Mouse (Mus musculus) forebrain, embryonic 10.5 days (tissue): ENCODE data around the gene Rbl1. TPM values are rescaled to one million over a fixed set of nuclear protein-coding genes. Genes with fewer than 3 reads are reported as not detected.

Source experiments
- DNase-seq: peaks from one replicate; pipeline ENCODE4 v3.0.0-alpha.2; 2017; ENCODE audit warnings: low spot score; ENCODE audit errors: extremely low spot score
- H3K27ac ChIP-seq: fragments of 300-500 bp; sonication (generic); 2 replicates; pipeline ENCODE4 v1.5.1; 2016; ENCODE audit warnings: mild to moderate bottlenecking
- H3K27me3 ChIP-seq: fragments of 300-500 bp; sonication (generic); 2 replicates; pipeline ENCODE4 v1.6.1; 2016; ENCODE audit warnings: mild to moderate bottlenecking; ENCODE audit not compliant: poor library complexity, severe bottlenecking
- H3K36me3 ChIP-seq: fragments of 300-500 bp; sonication (generic); replicated peaks from 2 replicates; pipeline ENCODE4 v1.6.1; 2016; ENCODE audit warnings: mild to moderate bottlenecking, moderate library complexity
- H3K4me1 ChIP-seq: fragments of 300-500 bp; sonication (generic); 2 replicates; pipeline ENCODE4 v1.6.1; 2016
- H3K4me3 ChIP-seq: fragments of 300-500 bp; sonication (generic); 2 replicates; pipeline ENCODE4 v1.5.1; 2016; ENCODE audit warnings: mild to moderate bottlenecking, moderate library complexity
- H3K9me3 ChIP-seq: fragments of 300-500 bp; sonication (generic); 2 replicates; pipeline ENCODE4 v1.6.1; 2016; ENCODE audit warnings: mild to moderate bottlenecking, moderate library complexity
- WGBS: fragments of 180-500 bp; shearing (Covaris S2); methylation state at CpG from one replicate; pipeline ENCODE4 v1.1.7; 2016; 5-methylcytosine and 5-hydroxymethylcytosine counted together
- polyA plus RNA-seq: library from polyadenylated mRNA; unstranded; fragments of >200 nt; fragmentation: Nextera tagmentation; extraction: Ambion mirVana; gene quantifications from 2 replicates; pipeline ENCODE4 v1.2.1, GENCODE M21; 2016

Rbl1 gene
- polyA plus RNA-seq, 1 experiment from 2014 or later = 30.5 TPM

DNA sequence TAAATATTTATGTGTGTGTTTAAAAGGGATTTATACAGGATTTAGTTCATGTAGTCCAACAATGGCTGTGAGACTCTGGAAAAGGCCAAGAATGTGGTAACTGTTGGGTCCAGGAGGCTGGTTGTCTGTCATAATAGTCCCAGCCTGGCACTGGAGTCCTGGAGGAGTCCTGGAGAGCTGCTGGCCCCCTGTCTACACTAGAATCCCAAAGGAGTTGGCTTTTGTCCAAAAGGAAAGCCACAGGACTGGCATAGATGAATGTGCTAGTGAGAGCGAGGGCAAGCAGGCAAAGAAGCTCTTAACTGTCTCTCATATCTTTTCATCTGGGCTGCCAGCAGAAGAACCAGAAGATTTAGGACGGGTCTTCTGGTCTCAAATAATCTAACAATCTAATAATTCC, 67.7 kb downstream of the Rbl1 start:
- H3K36me3 ChIP-seq = no peaks in the 10 kb centered on the region
- H3K27me3 ChIP-seq = no peaks in the 10 kb centered on the region
- no peak overlapping the region for H3K4me3 ChIP-seq
- 84% methylated on average over 2 of the region's 2 CpGs for WGBS
- DNase-seq = no peak
- peaks cover 20% of the 10 kb centered on the region for H3K4me1 ChIP-seq
- H3K27ac ChIP-seq = no peak overlapping the region
- no peaks in the 10 kb centered on the region for H3K9me3 ChIP-seq

DNA sequence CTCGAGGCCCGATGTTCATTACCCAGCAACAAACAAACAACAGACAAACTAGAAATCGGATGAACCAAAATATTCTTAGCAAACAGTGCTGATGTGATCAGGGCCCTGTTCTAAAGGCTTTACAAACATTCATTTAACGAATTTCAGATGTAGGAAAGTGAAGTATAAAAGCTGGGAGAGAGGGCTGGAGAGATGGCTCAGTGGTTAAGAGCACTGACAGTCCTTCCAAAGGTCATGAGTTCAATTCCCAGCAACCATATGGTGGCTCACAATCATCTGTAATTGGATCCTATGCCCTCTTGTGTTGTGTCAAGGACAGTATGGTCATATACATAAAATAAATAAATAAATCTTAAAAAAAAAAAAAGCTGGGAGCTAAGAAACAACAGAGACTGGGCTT, 68.2 kb downstream of the Rbl1 start:
- no peak overlapping the region for H3K4me3 ChIP-seq
- H3K27ac ChIP-seq = no peak overlapping the region
- DNase-seq = no peak
- WGBS = 94% methylated on average over 4 of the region's 4 CpGs
- no peaks in the 10 kb centered on the region for H3K27me3 ChIP-seq
- H3K9me3 ChIP-seq = no peaks in the 10 kb centered on the region
- no peaks in the 10 kb centered on the region for H3K36me3 ChIP-seq
- H3K4me1 ChIP-seq = peaks cover 20% of the 10 kb centered on the region

DNA sequence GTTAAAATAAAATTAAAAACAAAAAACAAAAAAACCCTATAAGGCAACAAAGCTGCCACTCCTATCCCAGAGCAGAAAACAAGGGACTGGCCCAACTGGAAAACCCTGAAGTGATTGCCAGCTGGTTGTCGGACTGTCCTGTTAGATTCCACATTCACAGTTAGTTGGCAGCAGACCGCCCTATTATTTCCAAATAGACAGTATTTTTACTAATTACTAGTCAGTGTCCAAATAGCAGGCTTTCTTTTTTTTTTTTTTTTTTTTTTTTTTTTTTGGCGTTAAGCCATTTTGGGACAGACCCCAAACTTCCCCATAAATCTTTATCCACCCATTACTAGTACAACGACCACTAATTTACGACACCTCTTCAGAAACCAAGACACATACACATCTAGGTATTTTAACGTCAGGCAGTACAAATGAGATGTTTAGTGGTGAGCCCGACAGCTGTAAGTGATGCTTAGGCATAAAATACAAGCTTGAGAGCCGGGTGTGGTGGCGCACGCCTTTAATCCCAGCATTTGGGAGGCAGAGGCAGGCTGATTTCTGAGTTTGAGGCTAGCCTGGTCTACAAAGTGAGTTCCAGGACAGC, 68.7 kb downstream of the Rbl1 start:
- Histone ChIP-seq H3K27ac (peak overlapping the region; percentile 88), H3K27me3 (no peaks in the 10 kb centered on the region), H3K9me3 (no peaks in the 10 kb centered on the region), H3K4me3 (peak overlapping the region; percentile 75), H3K4me1 (peaks cover 20% of the 10 kb centered on the region), H3K36me3 (no peaks in the 10 kb centered on the region)
- 89% methylated on average over 10 of the region's 10 CpGs for WGBS
- DNase-seq = no peak

DNA sequence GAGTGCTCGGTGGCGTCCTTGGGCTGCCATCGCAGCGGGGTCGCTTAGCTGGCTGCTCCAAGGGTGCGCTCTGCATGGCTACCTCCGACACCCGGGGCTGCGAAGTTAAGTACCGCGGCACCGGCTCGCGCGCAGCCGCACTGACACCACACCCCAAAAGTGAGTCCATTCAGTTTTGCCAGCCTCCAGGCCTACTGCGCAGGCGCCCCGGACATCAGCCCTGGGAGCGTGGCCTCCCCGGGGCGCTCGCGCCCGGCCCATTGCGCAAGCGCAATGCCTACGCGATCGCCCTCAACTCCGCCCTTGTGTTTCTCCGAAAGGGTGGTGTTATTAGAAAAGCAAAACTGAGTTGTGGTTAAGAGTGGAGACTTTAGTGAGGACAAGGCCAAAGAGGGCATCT, 69.3 kb downstream of the Rbl1 start, which contains the start of gene Samhd1:
Gene Samhd1, minus strand, starts transcription at position 252 of the 400 bp plus-strand sequence.
- peak within 1 kb of the TSS; percentile 88 for H3K27ac ChIP-seq
- H3K9me3 ChIP-seq = no peaks in the 10 kb centered on the region
- H3K4me1 ChIP-seq = peaks cover 20% of the 10 kb centered on the region
- peak; percentile 93 for DNase-seq
- H3K4me3 ChIP-seq = peak within 1 kb of the TSS; percentile 75
- under 1% methylated on average over 32 of the region's 32 CpGs for WGBS
- H3K27me3 ChIP-seq = no peaks in the 10 kb centered on the region
- no peaks in the 10 kb centered on the region for H3K36me3 ChIP-seq

DNA sequence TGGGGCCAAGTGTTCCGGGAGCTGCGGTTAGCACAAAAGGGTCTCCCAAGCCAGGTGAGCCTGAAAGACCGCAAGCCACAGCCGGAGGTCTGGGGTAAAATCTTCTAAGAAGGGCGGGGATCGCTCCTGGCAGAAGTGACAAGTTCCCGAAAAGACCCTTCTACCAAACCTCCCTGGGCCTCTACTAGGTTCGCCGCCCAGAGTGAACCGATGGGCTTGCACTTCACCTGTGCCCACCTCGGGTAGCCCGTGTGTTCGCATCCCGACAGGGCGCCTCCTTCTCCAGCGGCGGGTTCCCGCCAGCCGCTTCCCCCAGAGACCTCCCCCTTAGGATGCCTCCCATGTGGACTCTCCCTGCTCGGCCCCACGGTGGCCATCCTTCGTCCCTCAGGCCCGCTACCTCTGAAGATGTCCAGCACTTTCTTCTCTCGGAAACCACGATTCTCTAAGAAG, 69.8 kb downstream of the Rbl1 start:
- H3K27me3 ChIP-seq = no peaks in the 10 kb centered on the region
- under 1% methylated on average over 25 of the region's 25 CpGs for WGBS
- H3K9me3 ChIP-seq = no peaks in the 10 kb centered on the region
- peak overlapping the region; percentile 88 for H3K27ac ChIP-seq
- H3K36me3 ChIP-seq = no peaks in the 10 kb centered on the region
- peaks cover 20% of the 10 kb centered on the region for H3K4me1 ChIP-seq
- DNase-seq = peak; percentile 63
- peak overlapping the region; percentile 75 for H3K4me3 ChIP-seq

DNA sequence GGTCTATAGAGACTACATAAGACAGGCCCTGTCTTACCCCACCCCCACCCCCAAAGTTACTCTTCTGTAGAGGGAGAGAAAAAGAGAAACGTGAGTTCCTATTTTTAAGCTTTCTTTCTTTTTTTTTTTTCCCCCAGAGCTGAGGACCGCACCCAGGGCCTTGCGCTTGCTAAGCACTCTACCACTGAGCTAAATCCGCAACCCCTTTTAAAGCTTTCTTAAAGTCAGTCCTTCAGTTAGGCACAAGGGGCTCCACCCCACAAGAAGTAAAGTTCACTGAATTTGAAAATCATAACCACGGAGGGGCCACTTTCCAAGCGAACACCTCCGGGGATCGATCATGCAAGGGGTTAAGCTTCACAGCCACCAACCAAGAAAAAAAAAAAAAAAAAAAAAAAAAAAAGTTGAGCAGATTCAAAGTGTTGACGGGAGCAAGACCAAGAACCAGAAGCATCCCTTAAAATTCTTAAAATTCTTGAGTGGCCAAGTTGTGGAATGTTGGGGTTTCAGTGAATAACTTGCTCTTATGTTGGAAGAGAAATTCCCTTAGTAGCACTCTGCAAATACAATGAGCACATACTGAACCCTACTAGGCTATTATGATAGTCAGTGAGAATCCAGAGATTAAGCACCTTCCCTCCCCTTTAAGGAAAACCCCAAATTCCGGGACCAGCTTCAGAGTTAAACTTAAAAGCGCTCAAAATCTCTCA, 70.4 kb downstream of the Rbl1 start:
- Histone ChIP-seq H3K4me3 (peak overlapping the region; percentile 75), H3K4me1 (peaks cover 20% of the 10 kb centered on the region), H3K36me3 (peaks cover 2% of the 10 kb centered on the region), H3K27me3 (no peaks in the 10 kb centered on the region), H3K9me3 (no peaks in the 10 kb centered on the region), H3K27ac (peak overlapping the region; percentile 88)
- no peak for DNase-seq
- WGBS = 16% methylated on average over 11 of the region's 11 CpGs

DNA sequence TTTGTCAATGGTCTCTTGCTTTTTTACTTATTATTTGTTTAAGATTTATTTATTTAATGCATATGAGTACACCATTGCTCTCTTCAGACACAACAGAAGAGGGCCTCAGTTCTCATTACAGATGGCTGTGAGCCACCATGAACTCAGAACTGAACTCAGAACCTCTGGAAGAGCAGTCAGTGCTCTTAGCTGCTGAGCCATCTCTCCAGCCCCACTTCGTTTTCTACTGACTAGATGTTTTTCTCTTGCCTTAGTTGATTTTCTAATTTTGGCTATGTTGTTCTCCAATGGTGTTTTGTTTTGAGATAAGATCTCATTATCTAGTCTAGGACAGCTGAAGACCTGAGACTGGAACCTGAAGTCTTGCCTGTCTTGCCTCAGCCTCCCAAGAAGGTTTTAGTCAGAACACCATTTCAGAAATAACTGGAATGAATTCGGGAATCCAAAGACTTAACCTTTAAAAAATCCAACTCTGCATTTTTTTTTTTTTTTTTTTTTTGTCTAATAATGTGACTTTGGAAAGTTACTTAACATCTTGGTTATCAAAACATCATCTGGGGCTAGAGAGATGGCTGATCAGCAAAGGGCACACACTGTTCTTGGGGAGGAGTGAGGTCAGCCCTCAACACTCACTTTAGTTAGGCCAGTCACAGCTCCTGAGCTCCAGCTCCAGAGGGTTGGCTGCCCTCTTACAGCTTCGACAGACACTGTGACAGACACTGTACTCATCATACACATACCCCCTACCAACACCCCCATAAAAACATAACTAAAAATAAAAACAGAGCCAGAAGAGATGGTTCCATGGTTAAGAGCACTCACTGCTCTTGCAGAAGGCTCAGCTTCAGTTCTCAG, 71.4 kb downstream of the Rbl1 start:
- 86% methylated on average over 3 of the region's 3 CpGs for WGBS
- DNase-seq = no peak
- Histone ChIP-seq H3K27ac (no peak overlapping the region), H3K27me3 (no peaks in the 10 kb centered on the region), H3K4me3 (no peak overlapping the region), H3K4me1 (peaks cover 25% of the 10 kb centered on the region), H3K36me3 (peaks cover 11% of the 10 kb centered on the region), H3K9me3 (no peaks in the 10 kb centered on the region)

DNA sequence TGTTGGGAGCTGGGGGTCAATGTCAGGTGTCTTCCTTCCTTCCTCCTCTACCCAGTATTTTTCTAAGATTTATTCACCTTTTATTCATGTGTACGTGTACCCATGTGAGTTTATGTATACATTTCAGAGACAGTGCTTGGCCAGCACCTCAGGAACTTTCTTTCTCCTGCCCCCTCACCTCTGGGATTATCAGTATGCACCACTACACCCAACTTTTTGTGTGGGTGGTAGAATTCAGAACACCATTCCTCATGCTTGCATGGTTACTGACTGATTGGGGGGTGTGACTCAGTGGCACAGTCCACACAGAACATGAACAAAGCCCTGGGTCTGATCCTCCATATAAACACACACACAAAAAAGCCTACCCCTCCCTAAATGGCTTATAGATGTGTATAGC, 72.2 kb downstream of the Rbl1 start:
- WGBS = 95% methylated on average over 1 of the region's 1 CpGs
- peaks cover 15% of the 10 kb centered on the region for H3K36me3 ChIP-seq
- no peaks in the 10 kb centered on the region for H3K27me3 ChIP-seq
- H3K4me3 ChIP-seq = no peak overlapping the region
- DNase-seq = no peak
- no peaks in the 10 kb centered on the region for H3K9me3 ChIP-seq
- peaks cover 25% of the 10 kb centered on the region for H3K4me1 ChIP-seq
- H3K27ac ChIP-seq = no peak overlapping the region

DNA sequence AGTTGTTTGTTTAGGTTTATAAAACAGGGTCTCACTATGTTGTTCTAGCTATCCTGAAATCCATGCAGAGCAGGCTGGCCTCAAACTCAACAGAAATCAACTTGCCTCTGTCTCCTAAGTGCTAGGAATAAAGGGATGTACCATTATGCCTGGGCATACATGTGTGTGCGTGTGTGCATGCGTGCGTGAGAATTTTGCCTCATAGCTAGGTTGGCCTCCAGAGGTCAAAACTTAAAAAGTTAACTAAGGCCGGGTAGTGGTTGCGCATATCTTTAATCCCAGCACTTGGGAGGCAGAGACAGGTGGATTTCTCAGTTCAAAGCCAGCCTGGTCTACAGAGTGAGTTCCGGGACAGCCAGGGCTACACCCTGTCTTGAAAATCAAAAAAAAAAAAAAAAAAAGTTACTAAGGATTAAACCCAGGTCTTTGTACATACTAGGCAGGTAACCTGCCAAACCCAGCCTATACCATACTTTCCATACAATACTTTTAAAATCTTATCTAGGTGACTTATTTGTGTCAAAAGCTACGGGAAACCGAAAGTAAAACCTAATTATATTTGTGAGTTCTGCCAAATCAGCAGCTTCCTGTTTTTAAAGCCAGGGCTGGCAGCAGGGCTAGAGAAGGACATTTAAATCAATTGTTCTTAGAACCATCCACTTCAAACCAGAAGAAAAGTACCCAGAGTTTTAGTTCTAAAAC, 73.4 kb downstream of the Rbl1 start:
- Histone ChIP-seq H3K4me3 (no peak overlapping the region), H3K4me1 (peaks cover 25% of the 10 kb centered on the region), H3K27ac (no peak overlapping the region), H3K27me3 (no peaks in the 10 kb centered on the region), H3K9me3 (no peaks in the 10 kb centered on the region), H3K36me3 (peaks cover 25% of the 10 kb centered on the region)
- DNase-seq = no peak
- 87% methylated on average over 8 of the region's 8 CpGs for WGBS

DNA sequence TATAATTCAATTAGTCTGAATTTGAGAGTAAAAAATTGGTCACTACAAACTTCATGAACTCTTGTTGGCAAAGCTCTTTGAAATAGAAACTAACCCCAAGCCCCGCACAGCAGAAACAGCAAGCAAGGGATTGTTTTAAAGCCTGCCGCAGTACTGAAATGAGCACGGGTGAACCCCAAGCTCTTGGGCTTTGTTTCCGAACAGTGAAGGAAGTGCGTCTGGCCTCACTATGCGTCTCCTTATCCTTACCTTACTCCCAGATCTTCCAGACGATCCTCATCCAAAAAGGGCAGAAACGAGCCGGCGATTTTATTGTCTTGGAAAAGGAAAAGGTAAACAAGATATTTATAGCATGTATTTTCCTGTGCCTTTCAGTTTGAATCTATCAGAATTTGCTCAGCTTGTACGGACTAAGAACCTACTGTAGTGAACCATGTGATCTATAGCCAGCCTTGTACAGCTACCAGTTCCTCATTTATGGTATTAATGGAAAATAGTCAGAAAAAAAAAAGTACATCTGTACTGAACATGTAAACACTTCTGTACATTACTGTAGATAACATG, 74.7 kb downstream of the Rbl1 start:
- H3K36me3 ChIP-seq = peaks cover 38% of the 10 kb centered on the region
- H3K27ac ChIP-seq = no peak overlapping the region
- peaks cover 19% of the 10 kb centered on the region for H3K4me1 ChIP-seq
- DNase-seq = no peak
- H3K27me3 ChIP-seq = no peaks in the 10 kb centered on the region
- H3K9me3 ChIP-seq = no peaks in the 10 kb centered on the region
- WGBS = 86% methylated on average over 11 of the region's 11 CpGs
- H3K4me3 ChIP-seq = no peak overlapping the region

DNA sequence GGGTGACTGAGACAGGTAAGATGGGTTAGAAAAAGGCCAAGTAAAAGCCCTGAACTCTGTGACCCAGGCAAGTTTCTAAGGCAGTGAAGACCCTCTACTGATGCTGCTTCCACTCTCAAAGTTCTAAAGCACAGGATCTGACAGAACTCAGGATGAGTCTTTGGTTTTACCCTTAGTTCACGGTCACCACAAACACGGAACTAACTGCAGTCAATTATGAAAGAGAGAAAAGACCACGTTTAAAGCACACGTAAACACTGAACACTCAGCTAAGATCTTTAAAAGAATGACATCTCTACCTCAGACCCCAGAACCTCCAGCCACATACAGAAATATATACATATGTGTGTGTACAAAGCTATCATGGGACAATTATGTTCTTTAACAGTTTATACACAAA, 75.2 kb downstream of the Rbl1 start:
- no peak overlapping the region for H3K27ac ChIP-seq
- H3K4me3 ChIP-seq = no peak overlapping the region
- H3K9me3 ChIP-seq = no peaks in the 10 kb centered on the region
- no peak for DNase-seq
- H3K27me3 ChIP-seq = no peaks in the 10 kb centered on the region
- peaks cover 13% of the 10 kb centered on the region for H3K4me1 ChIP-seq
- peaks cover 41% of the 10 kb centered on the region for H3K36me3 ChIP-seq
- WGBS = 94% methylated on average over 4 of the region's 4 CpGs

DNA sequence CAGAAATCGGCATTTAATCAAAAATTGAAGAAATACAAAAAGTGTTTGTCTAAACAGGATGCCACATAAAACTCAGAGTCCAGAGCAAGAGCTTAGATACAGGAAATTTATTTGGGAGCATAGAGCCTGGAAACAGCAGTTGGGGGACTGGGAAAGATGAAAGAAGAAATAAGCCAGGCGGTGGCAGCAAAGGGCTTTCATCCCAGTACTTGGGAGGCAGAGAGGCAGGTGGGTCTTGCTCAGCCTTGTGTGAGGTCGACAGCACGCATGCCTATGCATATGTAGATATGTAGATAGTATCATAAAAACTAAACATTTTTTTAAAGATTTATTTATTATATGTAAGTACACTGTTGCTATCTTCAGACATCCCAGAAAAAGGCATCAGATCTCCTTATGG, 76.3 kb downstream of the Rbl1 start:
- WGBS = 75% methylated on average over 4 of the region's 4 CpGs
- Histone ChIP-seq H3K4me3 (no peak overlapping the region), H3K36me3 (peaks cover 43% of the 10 kb centered on the region), H3K27me3 (no peaks in the 10 kb centered on the region), H3K4me1 (peaks cover 5% of the 10 kb centered on the region; the same call in 1 of the 2 replicates), H3K27ac (no peak overlapping the region), H3K9me3 (no peaks in the 10 kb centered on the region)
- DNase-seq = no peak
